Mouse (Mus musculus) megakaryocyte progenitor cell, adult 5-6 weeks (primary cell): Measurements from ENCODE around the gene Slc7a11. TPM values are rescaled to one million over a fixed set of nuclear protein-coding genes. Genes with fewer than 3 reads are reported as not detected.
A peak's percentile ranks its signal among the peaks of the same experiment; 100 is the strongest.

Experiments used
- ATAC-seq: replicated peaks from 2 replicates; pipeline ENCODE4 v1.8.0; 2016; ENCODE audit warnings: mild to moderate bottlenecking, moderate TSS enrichment, inconsistent platforms; ENCODE audit not compliant: poor library complexity
- total RNA-seq, 2 experiments: library from RNA; stranded (forward) in 1 of 2; stranded (reverse) in 1 of 2; fragments of 157-497, 149-512 nt in 1 of 2; fragments of 200-1000 nt in 1 of 2; gene quantifications; 2 replicates each; pipeline versions ENCODE4 v1.2.3 to v1.2.4; 2015 to 2017

Slc7a11 gene
- total RNA-seq, 2 experiments from 2014 or later = 1.4 to 4.7 TPM

- ATAC-seq = no peak
These were observed 257.0 kb downstream of the Slc7a11 start for GRCm38 (mm10) chr3:50186369-50186768.

GRCm38 (mm10) chr3:50185879-50186278 is 257.5 kb downstream of the Slc7a11 start:
- no peak for ATAC-seq

- no peak for ATAC-seq
These were observed 282.7 kb downstream of the Slc7a11 start for GRCm38 (mm10) chr3:50160756-50161155.

- ATAC-seq = no peak
These were observed 299.3 kb downstream of the Slc7a11 start for GRCm38 (mm10) chr3:50144144-50144543.

GRCm38 (mm10) chr3:50138319-50138718 is 305.1 kb downstream of the Slc7a11 start:
- no peak for ATAC-seq

- no peak for ATAC-seq
These were observed 311.2 kb downstream of the Slc7a11 start for GRCm38 (mm10) chr3:50132204-50132603.

GRCm38 (mm10) chr3:50130319-50130718 is 313.1 kb downstream of the Slc7a11 start:
- ATAC-seq = no peak

GRCm38 (mm10) chr3:50121001-50121400 is 322.4 kb downstream of the Slc7a11 start:
- ATAC-seq = no peak

- no peak for ATAC-seq
These were observed 327.1 kb downstream of the Slc7a11 start for GRCm38 (mm10) chr3:50116266-50116665.

- ATAC-seq = no peak
These were observed 337.9 kb downstream of the Slc7a11 start for GRCm38 (mm10) chr3:50105509-50105908.

GRCm38 (mm10) chr3:50094404-50095092 is 348.9 kb downstream of the Slc7a11 start:
- ATAC-seq = no peak

GRCm38 (mm10) chr3:50076979-50077378 is 366.4 kb downstream of the Slc7a11 start:
- 0 out of 2 replicates have a peak, but pooled peaks have one; percentile 46 for ATAC-seq

- peak; percentile 60 for ATAC-seq
These were observed 380.0 kb downstream of the Slc7a11 start for GRCm38 (mm10) chr3:50063396-50063795.

GRCm38 (mm10) chr3:50044666-50045065 is 398.7 kb downstream of the Slc7a11 start:
- ATAC-seq = no peak

- ATAC-seq = no peak
These were observed 399.3 kb downstream of the Slc7a11 start for GRCm38 (mm10) chr3:50044160-50044559.

GRCm38 (mm10) chr3:50041141-50041540 is 402.3 kb downstream of the Slc7a11 start:
- ATAC-seq = no peak

- no peak for ATAC-seq
These were observed 407.4 kb downstream of the Slc7a11 start for GRCm38 (mm10) chr3:50035875-50036528.

GRCm38 (mm10) chr3:50033325-50033724 is 410.1 kb downstream of the Slc7a11 start:
- ATAC-seq = peak; percentile 60

- no peak for ATAC-seq
These were observed 417.4 kb downstream of the Slc7a11 start for GRCm38 (mm10) chr3:50026039-50026438.

- ATAC-seq = no peak
These were observed 429.0 kb downstream of the Slc7a11 start for GRCm38 (mm10) chr3:50014396-50014795.

GRCm38 (mm10) chr3:50012012-50012411 is 431.4 kb downstream of the Slc7a11 start:
- ATAC-seq = no peak

- no peak for ATAC-seq
These were observed 439.3 kb downstream of the Slc7a11 start for GRCm38 (mm10) chr3:50003970-50004683.
